Mouse (Mus musculus): ENCODE measurements at regions not wholly inside any gene's neighbourhood (a gene's known extent, or its start where the extent isn't known, plus 50 kb on each side); places are given as distances from the start of the nearest gene placed in this dataset.

DNA sequence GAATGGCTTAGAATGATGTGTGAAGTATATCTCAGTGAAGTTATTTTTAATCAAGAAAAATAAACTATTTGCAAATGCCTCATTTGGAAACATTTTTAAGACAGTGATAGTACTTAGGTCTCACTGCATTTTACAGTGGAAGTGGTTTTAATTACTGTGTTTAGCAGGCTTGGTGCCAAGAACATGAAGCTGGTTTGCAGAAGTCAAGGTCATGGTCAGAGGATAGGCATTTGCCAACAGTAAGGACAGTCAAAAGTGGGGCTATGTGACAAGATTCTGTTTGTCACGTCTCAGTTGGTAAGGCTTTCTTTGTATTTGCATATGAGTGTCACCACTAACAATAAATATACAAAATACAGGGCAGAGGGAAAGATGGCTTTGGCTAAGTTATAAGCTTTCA lies 254.2 kb upstream of the Cdyl start:
- no peak for DNase-seq
- Histone ChIP-seq H3K27ac (ENCODE audit: control insufficient read depth, insufficient read depth, low read length) (no peak overlapping the region), H3K4me1 (replicated peaks; ENCODE audit: control insufficient read depth, insufficient read depth, low read length) (no peaks in the 10 kb centered on the region), H3K4me3 (ENCODE audit: control insufficient read depth, insufficient read depth, low read length) (no peak overlapping the region), H3K36me3 (ENCODE audit: control insufficient read depth, insufficient read depth, low read length) (no peaks in the 10 kb centered on the region), H3K27me3 (ENCODE audit: control insufficient read depth, insufficient read depth, low read length) (no peaks in the 10 kb centered on the region)
- WGBS: 73% methylated on average over 1 of the region's 1 CpGs
- TF ChIP-seq POLR2A (IDR thresholded peaks at IDR 0.05; ENCODE audit: control insufficient read depth, extremely low read depth, insufficient read depth, low read length, poor library complexity): no peak
- TF ChIP-seq CTCF (IDR thresholded peaks at IDR 0.05; ENCODE audit: borderline replicate concordance, control insufficient read depth, extremely low read depth, insufficient read depth, low read length, poor library complexity): no peak

DNA sequence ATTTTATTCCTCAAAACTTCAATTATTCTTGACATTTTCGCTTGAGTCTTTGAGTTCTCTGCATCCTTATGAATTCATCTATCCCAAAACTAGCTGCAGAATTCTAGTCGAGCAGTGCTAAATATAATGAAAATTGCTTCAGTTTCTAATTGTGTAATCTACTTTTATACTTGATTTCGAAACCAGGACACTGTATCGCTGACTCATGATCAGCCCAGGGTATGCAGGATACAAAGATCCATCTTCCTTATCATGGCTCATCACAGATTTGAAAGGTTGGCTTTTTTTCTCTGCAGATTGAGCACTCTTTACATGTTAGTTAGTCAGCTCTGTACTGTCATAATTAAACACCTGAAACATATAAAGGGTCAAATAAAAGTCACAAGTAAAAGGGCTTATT lies 242.1 kb upstream of the Cdyl start:
- Histone ChIP-seq H3K36me3 (ENCODE audit: control insufficient read depth, insufficient read depth, low read length) (no peaks in the 10 kb centered on the region), H3K4me1 (replicated peaks; ENCODE audit: control insufficient read depth, insufficient read depth, low read length) (no peaks in the 10 kb centered on the region), H3K27ac (ENCODE audit: control insufficient read depth, insufficient read depth, low read length) (no peak overlapping the region), H3K4me3 (ENCODE audit: control insufficient read depth, insufficient read depth, low read length) (no peak overlapping the region), H3K27me3 (ENCODE audit: control insufficient read depth, insufficient read depth, low read length) (no peaks in the 10 kb centered on the region)
- no peak for DNase-seq
- WGBS: 92% methylated on average over 4 of the region's 4 CpGs
- TF ChIP-seq POLR2A (IDR thresholded peaks at IDR 0.05; ENCODE audit: control insufficient read depth, extremely low read depth, insufficient read depth, low read length, poor library complexity) (no peak), CTCF (IDR thresholded peaks at IDR 0.05; ENCODE audit: borderline replicate concordance, control insufficient read depth, extremely low read depth, insufficient read depth, low read length, poor library complexity) (no peak)

DNA sequence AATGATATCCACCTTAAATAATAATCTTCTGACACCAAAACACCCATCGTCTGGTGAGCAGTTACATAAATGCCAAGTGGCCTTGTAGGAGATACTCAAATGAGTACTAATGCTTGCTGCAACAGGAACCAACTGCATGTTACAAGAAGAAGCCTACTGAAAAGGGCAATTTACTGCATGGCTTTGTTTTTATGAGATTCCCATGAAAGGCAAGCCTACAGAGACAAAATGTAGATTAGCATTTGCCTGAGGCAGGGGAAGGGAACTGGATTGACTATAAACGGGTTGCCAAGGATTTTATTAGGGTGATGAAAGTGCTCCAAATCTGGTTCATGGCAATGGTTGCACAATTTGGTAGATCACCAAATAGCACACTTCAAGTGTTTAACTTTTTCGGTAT lies 239.6 kb upstream of the Cdyl start:
- H3K36me3 ChIP-seq (ENCODE audit: control insufficient read depth, insufficient read depth, low read length): no peaks in the 10 kb centered on the region
- no peak for DNase-seq
- no peak for TF ChIP-seq POLR2A (IDR thresholded peaks at IDR 0.05; ENCODE audit: control insufficient read depth, extremely low read depth, insufficient read depth, low read length, poor library complexity)
- no peak for TF ChIP-seq CTCF (IDR thresholded peaks at IDR 0.05; ENCODE audit: borderline replicate concordance, control insufficient read depth, extremely low read depth, insufficient read depth, low read length, poor library complexity)
- WGBS: 96% methylated on average over 3 of the region's 3 CpGs
- no peak overlapping the region for H3K27ac ChIP-seq (ENCODE audit: control insufficient read depth, insufficient read depth, low read length)
- H3K4me1 ChIP-seq (replicated peaks; ENCODE audit: control insufficient read depth, insufficient read depth, low read length): no peaks in the 10 kb centered on the region
- no peak overlapping the region for H3K4me3 ChIP-seq (ENCODE audit: control insufficient read depth, insufficient read depth, low read length)
- H3K27me3 ChIP-seq (ENCODE audit: control insufficient read depth, insufficient read depth, low read length): no peaks in the 10 kb centered on the region

DNA sequence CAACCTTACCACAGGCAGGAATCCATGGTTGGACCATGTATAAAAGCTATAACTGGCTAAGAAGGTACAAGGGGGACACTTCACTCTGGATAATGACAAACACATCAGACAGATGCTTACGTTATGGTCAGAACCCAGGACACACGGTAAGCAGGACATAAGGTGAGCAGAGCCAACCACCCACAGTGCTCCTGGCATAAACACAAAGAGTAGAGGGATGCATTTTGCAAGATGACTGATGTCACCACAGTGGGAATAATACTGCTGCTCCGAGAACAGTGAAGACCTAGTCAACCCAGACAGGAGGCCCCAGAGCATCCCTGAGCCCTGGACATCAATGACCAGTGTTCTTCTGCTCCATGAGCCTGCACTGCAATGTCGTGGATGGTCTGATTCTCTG lies 233.6 kb upstream of the Cdyl start:
- no peak overlapping the region for H3K4me3 ChIP-seq (ENCODE audit: control insufficient read depth, insufficient read depth, low read length)
- no peak overlapping the region for H3K27ac ChIP-seq (ENCODE audit: control insufficient read depth, insufficient read depth, low read length)
- no peaks in the 10 kb centered on the region for H3K4me1 ChIP-seq (replicated peaks; ENCODE audit: control insufficient read depth, insufficient read depth, low read length)
- no peaks in the 10 kb centered on the region for H3K27me3 ChIP-seq (ENCODE audit: control insufficient read depth, insufficient read depth, low read length)
- TF ChIP-seq CTCF (IDR thresholded peaks at IDR 0.05; ENCODE audit: borderline replicate concordance, control insufficient read depth, extremely low read depth, insufficient read depth, low read length, poor library complexity) (no peak), POLR2A (IDR thresholded peaks at IDR 0.05; ENCODE audit: control insufficient read depth, extremely low read depth, insufficient read depth, low read length, poor library complexity) (no peak)
- DNase-seq: no peak
- no peaks in the 10 kb centered on the region for H3K36me3 ChIP-seq (ENCODE audit: control insufficient read depth, insufficient read depth, low read length)
- WGBS: 96% methylated on average over 4 of the region's 4 CpGs

DNA sequence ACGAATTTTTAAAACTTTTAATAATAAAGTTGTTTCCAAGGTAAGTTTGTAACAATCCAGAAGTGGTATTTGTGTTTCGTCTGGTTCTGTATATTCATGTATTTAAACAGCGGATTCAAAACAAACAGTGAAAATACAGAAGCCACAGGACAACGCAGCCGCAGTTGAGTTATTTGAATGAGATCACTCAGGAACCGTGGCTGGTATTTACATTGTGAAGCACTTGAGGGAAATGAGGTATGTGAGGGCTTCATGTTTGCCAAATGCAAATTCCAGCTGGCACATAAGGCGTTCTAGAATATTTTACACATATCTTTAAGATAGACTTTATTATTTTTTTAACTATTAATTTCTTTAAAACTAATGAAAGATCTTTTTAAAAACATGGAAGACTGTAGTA lies 224.5 kb upstream of the Cdyl start:
- no peak overlapping the region for H3K4me3 ChIP-seq (ENCODE audit: control insufficient read depth, insufficient read depth, low read length)
- 88% methylated on average over 7 of the region's 7 CpGs for WGBS
- H3K27me3 ChIP-seq (ENCODE audit: control insufficient read depth, insufficient read depth, low read length): no peaks in the 10 kb centered on the region
- DNase-seq: no peak
- no peaks in the 10 kb centered on the region for H3K4me1 ChIP-seq (replicated peaks; ENCODE audit: control insufficient read depth, insufficient read depth, low read length)
- no peaks in the 10 kb centered on the region for H3K36me3 ChIP-seq (ENCODE audit: control insufficient read depth, insufficient read depth, low read length)
- no peak for TF ChIP-seq CTCF (IDR thresholded peaks at IDR 0.05; ENCODE audit: borderline replicate concordance, control insufficient read depth, extremely low read depth, insufficient read depth, low read length, poor library complexity)
- no peak for TF ChIP-seq POLR2A (IDR thresholded peaks at IDR 0.05; ENCODE audit: control insufficient read depth, extremely low read depth, insufficient read depth, low read length, poor library complexity)
- H3K27ac ChIP-seq (ENCODE audit: control insufficient read depth, insufficient read depth, low read length): no peak overlapping the region

DNA sequence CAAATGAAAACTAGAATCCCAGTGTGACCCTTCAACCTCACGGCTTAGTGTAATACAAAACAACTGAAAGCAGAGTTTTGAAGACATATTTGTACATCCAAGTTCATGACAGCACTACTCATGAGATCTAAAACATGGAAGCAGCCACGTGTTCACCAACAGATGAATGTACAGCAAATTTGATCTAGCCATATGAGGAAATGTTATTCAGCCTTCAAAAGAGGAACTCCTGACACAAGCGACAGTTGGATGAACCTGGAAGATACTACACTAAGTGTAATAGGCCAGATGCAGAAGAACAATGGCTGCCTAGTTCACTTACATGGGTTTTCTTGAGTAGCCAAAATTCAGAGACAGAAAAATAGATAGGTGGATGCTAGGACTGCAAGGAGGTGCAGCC lies 212.0 kb upstream of the Cdyl start:
- Histone ChIP-seq H3K4me1 (replicated peaks; ENCODE audit: control insufficient read depth, insufficient read depth, low read length) (no peaks in the 10 kb centered on the region), H3K27me3 (ENCODE audit: control insufficient read depth, insufficient read depth, low read length) (no peaks in the 10 kb centered on the region), H3K4me3 (ENCODE audit: control insufficient read depth, insufficient read depth, low read length) (no peak overlapping the region), H3K27ac (ENCODE audit: control insufficient read depth, insufficient read depth, low read length) (no peak overlapping the region), H3K36me3 (ENCODE audit: control insufficient read depth, insufficient read depth, low read length) (no peaks in the 10 kb centered on the region)
- no peak for DNase-seq
- TF ChIP-seq CTCF (IDR thresholded peaks at IDR 0.05; ENCODE audit: borderline replicate concordance, control insufficient read depth, extremely low read depth, insufficient read depth, low read length, poor library complexity) (no peak), POLR2A (IDR thresholded peaks at IDR 0.05; ENCODE audit: control insufficient read depth, extremely low read depth, insufficient read depth, low read length, poor library complexity) (no peak)
- 65% methylated on average over 3 of the region's 3 CpGs for WGBS

DNA sequence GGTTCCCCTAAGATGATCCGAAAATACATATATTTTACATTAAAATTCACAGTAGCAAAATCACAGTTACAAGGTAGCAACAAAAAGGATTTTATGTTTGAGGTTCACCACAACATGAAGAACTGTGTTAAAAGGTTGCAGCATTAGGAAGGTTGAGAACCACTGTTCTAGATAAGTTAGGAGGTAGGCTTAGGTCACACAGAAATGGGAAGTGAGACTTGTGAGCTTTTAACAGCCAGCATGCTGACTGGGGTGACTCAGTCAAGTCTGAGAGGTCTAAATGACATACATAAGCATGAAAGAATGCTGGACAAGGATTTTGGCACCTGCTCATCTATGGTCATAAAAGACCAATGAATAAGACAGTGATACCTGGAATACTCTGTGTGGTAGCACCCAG lies 207.2 kb upstream of the Cdyl start:
- 92% methylated on average over 1 of the region's 1 CpGs for WGBS
- Histone ChIP-seq H3K4me3 (ENCODE audit: control insufficient read depth, insufficient read depth, low read length) (no peak overlapping the region), H3K27me3 (ENCODE audit: control insufficient read depth, insufficient read depth, low read length) (no peaks in the 10 kb centered on the region), H3K36me3 (ENCODE audit: control insufficient read depth, insufficient read depth, low read length) (no peaks in the 10 kb centered on the region), H3K4me1 (replicated peaks; ENCODE audit: control insufficient read depth, insufficient read depth, low read length) (no peaks in the 10 kb centered on the region), H3K27ac (ENCODE audit: control insufficient read depth, insufficient read depth, low read length) (no peak overlapping the region)
- TF ChIP-seq CTCF (IDR thresholded peaks at IDR 0.05; ENCODE audit: borderline replicate concordance, control insufficient read depth, extremely low read depth, insufficient read depth, low read length, poor library complexity) (no peak), POLR2A (IDR thresholded peaks at IDR 0.05; ENCODE audit: control insufficient read depth, extremely low read depth, insufficient read depth, low read length, poor library complexity) (no peak)
- DNase-seq: no peak

All from thymus, adult 2 months (tissue).